Mouse (Mus musculus): Measurements from ENCODE around the gene Ggt6. TPM values are rescaled to one million over a fixed set of nuclear protein-coding genes. Genes with fewer than 3 reads are reported as not detected.
A peak's percentile ranks its signal among the peaks of the same experiment; 100 is the strongest.

Ggt6 gene
- total RNA-seq (2012; rRNA removed) (0.13 TPM in 2 replicates), total RNA-seq (2014; rRNA removed) (not detected in 2 replicates), polyA plus RNA-seq (2012; ENCODE audit: insufficient read length, low read depth) (0.19 TPM in 1 of 2 replicates, not detected in the other)

DNA sequence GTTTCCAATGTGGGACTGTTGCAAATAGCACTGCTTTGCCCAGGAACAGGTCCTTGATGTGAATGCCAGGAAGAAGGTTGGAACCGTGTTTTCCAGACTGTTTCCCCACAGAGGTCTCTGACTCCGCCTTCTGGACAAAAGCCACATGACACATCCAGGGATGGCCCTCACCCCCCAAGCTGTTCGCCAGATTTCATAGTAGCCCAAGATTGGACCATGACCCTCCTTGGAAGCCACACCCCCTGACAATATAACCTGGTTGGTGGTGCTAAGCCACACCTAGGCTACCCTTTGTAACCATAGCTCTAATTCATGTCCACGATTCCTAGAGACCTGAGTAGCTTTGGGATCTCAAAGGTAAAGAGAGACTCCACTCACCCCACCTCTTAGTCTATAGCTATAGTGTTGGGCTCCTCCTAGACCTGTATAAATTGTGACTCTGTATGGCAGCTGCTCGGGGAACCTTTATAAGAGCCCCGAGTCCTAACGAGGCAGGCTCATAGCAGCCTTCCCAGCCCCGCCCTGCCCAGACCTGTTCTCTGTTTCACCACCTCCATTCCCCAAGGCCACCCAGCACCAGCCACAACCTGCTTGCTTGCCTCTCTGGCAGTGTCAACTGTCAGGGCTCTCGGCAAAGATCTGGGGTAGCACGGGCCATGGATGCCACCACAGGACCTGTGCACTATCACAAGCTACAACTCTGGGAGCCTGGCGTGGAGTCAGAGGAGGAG is at the start of gene Ggt6:
Gene Ggt6, plus strand, starts transcription at position 564 of the 731 bp plus-strand sequence.
- in situ Hi-C loops (cut with MboI; ENCODE audit: low pct_ligation_motif_present, low pct_unique_long_range_greater_than_20kb, low sequenced_read_pairs), result loop anchor here (5.0 to 25.0 kb wide), 3 partner anchors 107 to 577 kb away; partner anchors contain the start of genes Camkk1 and Med31
- dilution Hi-C loops (cut with MboI; ENCODE audit: extremely low pct_ligation_motif_present, extremely low pct_unique_long_range_greater_than_20kb, low sequenced_read_pairs), result no loop called here
- TF ChIP-seq CTCF (conservative IDR thresholded peaks at IDR 0.05 in 1 of 2, IDR thresholded peaks at IDR 0.05 in 1 of 2; ENCODE audit: low read depth in 2 of 2, low read length in 2 of 2), result peak in 1 of 2 experiments; percentile 16; a peak in 2 of 4 replicates
- no peak for TF ChIP-seq JUN (IDR thresholded peaks at IDR 0.05; ENCODE audit: insufficient read depth, low read depth, low read length)
- TF ChIP-seq E2F4 (IDR thresholded peaks at IDR 0.05; ENCODE audit: insufficient replicate concordance, low read depth, low read length), result no peak
- no peaks in the 10 kb centered on the region for H3K36me3 ChIP-seq (replicated peaks in 1 of 2; ENCODE audit: control insufficient read depth in 1 of 2, insufficient read depth in 1 of 2, low read length in 1 of 2)
- no peak within 1 kb of the TSS for H3K4me2 ChIP-seq (ENCODE audit: insufficient read depth, low read depth, poor library complexity, severe bottlenecking)
- no peak within 1 kb of the TSS for H3K27ac ChIP-seq (ENCODE audit: insufficient read depth, low read depth)
- H3K4me1 ChIP-seq (ENCODE audit: control insufficient read depth in 1 of 2, insufficient read depth in 2 of 2), result peaks cover 10 to 16% of the 10 kb centered on the region in 2 experiments; a peak in 3 of 4 replicates
- no peak within 1 kb of the TSS for H3K9ac ChIP-seq (ENCODE audit: insufficient read depth, low read depth)
- H3K9me3 ChIP-seq (replicated peaks; ENCODE audit: low read length), result no peaks in the 10 kb centered on the region
- no peaks in the 10 kb centered on the region for H3K79me2 ChIP-seq (replicated peaks; ENCODE audit: control insufficient read depth, extremely low read depth, insufficient read depth, poor library complexity, severe bottlenecking)
- DNase-seq (ENCODE audit: extremely low read depth), result no peak
- no peaks in the 10 kb centered on the region for H3K27me3 ChIP-seq (replicated peaks)
- no peak within 1 kb of the TSS for H3K4me3 ChIP-seq (replicated peaks in 1 of 3; ENCODE audit: low read depth in 2 of 3, low read length in 2 of 3, poor library complexity in 1 of 3)

DNA sequence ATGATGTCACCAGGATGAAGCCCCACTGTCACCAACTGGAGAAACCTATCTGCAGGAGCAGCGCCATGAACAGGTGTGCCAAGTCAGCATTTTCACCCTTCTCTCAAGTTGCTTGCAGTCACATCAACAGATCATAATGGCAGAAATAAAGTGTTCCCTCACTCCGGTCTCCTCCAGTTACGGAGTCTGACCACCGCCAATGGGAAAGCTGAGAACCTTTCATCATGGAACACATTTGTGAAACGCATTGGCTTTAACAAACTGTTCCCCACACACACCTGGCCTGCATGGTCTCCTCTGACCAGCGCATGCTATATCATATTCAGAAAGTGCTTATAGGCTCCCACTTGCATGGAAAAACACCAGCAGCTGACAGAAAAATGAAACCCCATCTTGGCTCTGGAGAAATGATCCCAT is 47.2 kb upstream of the Ggt6 start:
- Histone ChIP-seq H3K27ac (ENCODE audit: insufficient read depth, low read depth) (no peak overlapping the region), H3K4me1 (ENCODE audit: control insufficient read depth in 1 of 2, insufficient read depth in 2 of 2) (no peaks in the 10 kb centered on the region), H3K4me3 (replicated peaks in 1 of 3; ENCODE audit: low read depth in 2 of 3, low read length in 2 of 3, poor library complexity in 1 of 3) (no peak overlapping the region), H3K79me2 (replicated peaks; ENCODE audit: control insufficient read depth, extremely low read depth, insufficient read depth, poor library complexity, severe bottlenecking) (no peaks in the 10 kb centered on the region), H3K9me3 (replicated peaks; ENCODE audit: low read length) (no peaks in the 10 kb centered on the region), H3K4me2 (ENCODE audit: insufficient read depth, low read depth, poor library complexity, severe bottlenecking) (no peak overlapping the region), H3K27me3 (replicated peaks) (peaks cover 71% of the 10 kb centered on the region), H3K36me3 (replicated peaks in 1 of 2; ENCODE audit: control insufficient read depth in 1 of 2, insufficient read depth in 1 of 2, low read length in 1 of 2) (no peaks in the 10 kb centered on the region), H3K9ac (ENCODE audit: insufficient read depth, low read depth) (no peak overlapping the region)
- dilution Hi-C loops (cut with MboI; ENCODE audit: extremely low pct_ligation_motif_present, extremely low pct_unique_long_range_greater_than_20kb, low sequenced_read_pairs), result no loop called here
- in situ Hi-C loops (cut with MboI; ENCODE audit: low pct_ligation_motif_present, low pct_unique_long_range_greater_than_20kb, low sequenced_read_pairs), result no loop called here
- DNase-seq (ENCODE audit: extremely low read depth), result no peak
- peak; percentile 55; the same call in 1 of the 2 replicates for TF ChIP-seq MAFK (IDR thresholded peaks at IDR 0.05; ENCODE audit: insufficient replicate concordance, low read length)
- no peak for TF ChIP-seq USF2 (conservative IDR thresholded peaks at IDR 0.05; ENCODE audit: low read depth, low read length)

DNA sequence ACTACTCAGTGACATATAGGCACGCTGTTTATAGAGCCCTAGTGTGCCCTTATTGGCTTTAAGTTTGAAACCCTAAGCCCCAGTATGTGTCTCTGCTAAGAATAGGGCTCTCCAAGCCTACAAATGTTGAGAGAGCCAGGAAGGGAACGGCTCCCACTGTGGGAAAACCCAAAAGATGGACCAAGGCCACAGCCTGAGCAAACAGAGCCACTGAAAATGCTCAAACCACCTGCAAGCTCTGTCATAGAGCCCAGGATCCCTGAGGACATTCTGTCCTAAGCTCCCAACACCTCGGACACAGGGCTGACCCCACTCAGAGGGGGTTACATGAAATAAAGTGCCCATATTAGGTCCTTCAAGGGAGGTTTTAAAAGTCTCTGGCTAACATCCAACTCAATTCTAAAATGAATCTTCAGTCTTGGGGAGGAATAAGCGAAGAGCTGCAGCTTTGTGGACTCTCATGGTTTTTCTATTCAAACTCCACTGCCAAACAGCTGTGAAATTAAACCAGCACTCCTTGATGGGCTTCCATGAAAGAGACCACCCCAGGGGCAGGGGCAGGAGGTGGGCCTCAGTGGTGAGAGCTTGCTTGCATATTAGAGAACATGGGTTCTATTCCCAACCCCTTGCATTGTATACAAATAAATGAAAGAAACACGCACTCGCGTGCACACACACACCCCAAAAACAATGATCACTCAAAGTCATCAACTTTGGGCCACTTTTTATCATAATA is 45.8 kb upstream of the Ggt6 start:
- H3K9ac ChIP-seq (ENCODE audit: insufficient read depth, low read depth), result no peak overlapping the region
- dilution Hi-C loops (cut with MboI; ENCODE audit: extremely low pct_ligation_motif_present, extremely low pct_unique_long_range_greater_than_20kb, low sequenced_read_pairs), result no loop called here
- in situ Hi-C loops (cut with MboI; ENCODE audit: low pct_ligation_motif_present, low pct_unique_long_range_greater_than_20kb, low sequenced_read_pairs), result no loop called here
- no peaks in the 10 kb centered on the region for H3K36me3 ChIP-seq (replicated peaks in 1 of 2; ENCODE audit: control insufficient read depth in 1 of 2, insufficient read depth in 1 of 2, low read length in 1 of 2)
- H3K27ac ChIP-seq (ENCODE audit: insufficient read depth, low read depth), result no peak overlapping the region
- no peak overlapping the region for H3K4me3 ChIP-seq (replicated peaks in 1 of 3; ENCODE audit: low read depth in 2 of 3, low read length in 2 of 3, poor library complexity in 1 of 3)
- H3K79me2 ChIP-seq (replicated peaks; ENCODE audit: control insufficient read depth, extremely low read depth, insufficient read depth, poor library complexity, severe bottlenecking), result no peaks in the 10 kb centered on the region
- no peaks in the 10 kb centered on the region for H3K9me3 ChIP-seq (replicated peaks; ENCODE audit: low read length)
- no peak for DNase-seq (ENCODE audit: extremely low read depth)
- peaks cover 76% of the 10 kb centered on the region for H3K27me3 ChIP-seq (replicated peaks)
- no peaks in the 10 kb centered on the region for H3K4me1 ChIP-seq (ENCODE audit: control insufficient read depth in 1 of 2, insufficient read depth in 2 of 2)
- H3K4me2 ChIP-seq (ENCODE audit: insufficient read depth, low read depth, poor library complexity, severe bottlenecking), result no peak overlapping the region
- TF ChIP-seq IRF4 (IDR thresholded peaks at IDR 0.05; ENCODE audit: low read depth, low read length) (no peak), ZMIZ1 (IDR thresholded peaks at IDR 0.05; ENCODE audit: low read depth, low read length) (no peak), ETS1 (conservative IDR thresholded peaks at IDR 0.05; ENCODE audit: low read depth, low read length) (no peak), GABPA (IDR thresholded peaks at IDR 0.05; ENCODE audit: insufficient replicate concordance, low read depth, low read length) (no peak), ELF1 (IDR thresholded peaks at IDR 0.05; ENCODE audit: low read depth, low read length) (no peak), MEF2A (IDR thresholded peaks at IDR 0.05; ENCODE audit: borderline replicate concordance, low read depth, low read length) (no peak), NRF1 (IDR thresholded peaks at IDR 0.05; ENCODE audit: low read depth, low read length) (no peak), USF2 (conservative IDR thresholded peaks at IDR 0.05; ENCODE audit: low read depth, low read length) (no peak), NELFE (IDR thresholded peaks at IDR 0.05; ENCODE audit: low read depth, low read length) (no peak), ZKSCAN1 (IDR thresholded peaks at IDR 0.05; ENCODE audit: borderline replicate concordance, low read depth, low read length) (no peak), JUND (conservative IDR thresholded peaks at IDR 0.05; ENCODE audit: low read depth, low read length) (no peak)
